Mouse (Mus musculus): ENCODE measurements around the gene Pecam1. TPM values are rescaled to one million over a fixed set of nuclear protein-coding genes. Genes with fewer than 3 reads are reported as not detected.
A peak's percentile ranks its signal among the peaks of the same experiment; 100 is the strongest.

The Pecam1 gene
- polyA plus RNA-seq (2014; fragmentation: Nextera tagmentation; extraction: Ambion mirVana), result 24.8 and 26.0 TPM in 2 replicates

DNA sequence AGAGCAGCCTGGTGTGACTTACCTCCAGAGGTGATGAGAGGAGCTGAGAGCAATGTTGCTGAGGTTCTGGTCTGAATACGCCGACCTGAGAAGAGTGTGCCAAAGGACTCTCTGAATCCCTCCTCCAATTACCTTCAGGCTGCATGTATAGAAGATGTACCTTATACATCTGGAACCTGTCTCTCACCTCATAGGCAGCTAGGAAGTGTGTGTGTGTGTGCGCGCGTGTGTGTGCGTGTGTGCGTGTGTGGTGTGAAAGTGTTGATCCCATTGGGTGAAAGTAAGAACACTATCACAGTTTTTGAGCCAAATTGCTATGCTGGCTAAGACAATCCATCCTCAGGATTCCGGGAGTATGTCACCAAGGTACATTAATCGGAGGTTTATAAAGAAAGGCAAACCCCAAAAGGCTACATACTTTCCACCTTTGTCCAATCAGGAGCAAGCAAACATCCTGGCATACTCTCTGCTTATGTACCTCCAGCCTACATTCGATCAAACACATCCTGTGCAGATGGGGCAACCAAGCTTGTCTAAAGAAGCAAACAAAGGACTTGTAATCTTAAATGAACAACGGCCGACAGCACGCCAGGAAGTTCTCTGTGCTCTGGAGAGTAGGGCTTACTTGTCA is at the start of gene Pecam1:
TSS of gene Pecam1 (minus strand) at position 508 of the 631 bp plus-strand sequence.
- Histone ChIP-seq H3K9ac (ENCODE audit: low read length) (no peak within 1 kb of the TSS), H3K4me2 (ENCODE audit: low read depth, severe bottlenecking) (no peak within 1 kb of the TSS), H3K36me3 (ENCODE audit: control insufficient read depth, insufficient read depth, low read length) (no peaks in the 10 kb centered on the region), H3K4me1 (ENCODE audit: control insufficient read depth, insufficient read depth, low read length) (no peaks in the 10 kb centered on the region), H3K27ac (replicated peaks; ENCODE audit: low read depth, low read length) (no peak within 1 kb of the TSS), H3K27me3 (ENCODE audit: control insufficient read depth, insufficient read depth, low read length) (no peaks in the 10 kb centered on the region), H3K9me3 (ENCODE audit: control insufficient read depth, low read length) (no peaks in the 10 kb centered on the region), H3K4me3 (ENCODE audit: low read depth, low read length) (no peak within 1 kb of the TSS)
- DNase-seq (ENCODE audit: low spot score), result no peak
- ATAC-seq (ENCODE audit: insufficient number of reproducible peaks, low FRiP score, low TSS enrichment, low read depth), result no peak
- WGBS, result 91% methylated on average over 13 of the region's 13 CpGs

DNA sequence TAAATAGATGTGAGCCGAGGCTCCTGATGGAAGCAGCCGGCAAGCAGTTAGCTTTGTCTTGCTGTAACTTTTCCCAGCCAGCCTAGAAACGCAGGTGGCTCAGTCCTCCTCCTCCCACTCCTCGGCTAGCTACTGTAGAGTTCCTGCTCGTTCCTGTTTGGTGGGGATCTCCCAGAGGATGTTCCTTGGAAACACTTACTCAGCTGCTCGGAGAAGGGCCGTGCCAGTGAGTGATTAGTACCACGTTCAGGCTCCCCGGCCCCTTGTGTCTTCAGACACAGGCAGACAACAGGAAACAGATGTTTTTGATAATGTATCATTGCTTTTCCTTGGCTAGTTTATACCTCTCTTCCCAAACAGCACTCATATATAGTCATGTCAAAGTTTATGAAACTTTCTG is 45.3 kb upstream of the Pecam1 start:
- Histone ChIP-seq H3K27me3 (ENCODE audit: control insufficient read depth, insufficient read depth, low read length) (no peaks in the 10 kb centered on the region), H3K9ac (ENCODE audit: low read length) (no peak overlapping the region), H3K4me2 (ENCODE audit: low read depth, severe bottlenecking) (no peak overlapping the region), H3K36me3 (ENCODE audit: control insufficient read depth, insufficient read depth, low read length) (peaks cover 16% of the 10 kb centered on the region), H3K9me3 (ENCODE audit: control insufficient read depth, low read length) (peaks cover 3% of the 10 kb centered on the region; the same call in 1 of the 2 replicates), H3K27ac (replicated peaks; ENCODE audit: low read depth, low read length) (no peak overlapping the region), H3K4me3 (ENCODE audit: low read depth, low read length) (no peak overlapping the region), H3K4me1 (ENCODE audit: control insufficient read depth, insufficient read depth, low read length) (no peaks in the 10 kb centered on the region)
- ATAC-seq (ENCODE audit: insufficient number of reproducible peaks, low FRiP score, low TSS enrichment, low read depth) (no peak), DNase-seq (ENCODE audit: low spot score) (no peak)
- WGBS, result 28% methylated on average over 9 of the region's 9 CpGs

DNA sequence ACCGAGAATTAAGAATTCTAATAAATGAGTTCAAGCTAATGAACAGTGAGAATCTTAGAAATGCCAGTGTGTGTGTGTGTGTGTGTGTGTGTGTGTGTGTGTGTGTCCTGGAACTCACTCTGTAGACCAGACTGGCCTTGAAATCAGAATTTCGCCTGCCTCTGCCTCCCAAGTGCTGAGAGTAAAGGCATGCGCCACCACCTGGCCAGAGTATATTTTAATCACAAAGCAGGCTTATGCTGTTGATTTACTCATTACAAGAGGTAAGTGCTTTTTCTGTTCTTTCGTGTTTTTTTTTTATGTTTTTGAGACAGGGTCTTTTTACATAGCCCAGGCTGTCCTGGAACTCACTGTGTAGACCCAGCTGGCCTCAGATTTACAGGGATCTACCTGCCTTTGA is 43.4 kb upstream of the Pecam1 start:
- no peak overlapping the region for H3K27ac ChIP-seq (replicated peaks; ENCODE audit: low read depth, low read length)
- peaks cover 3% of the 10 kb centered on the region; the same call in 1 of the 2 replicates for H3K9me3 ChIP-seq (ENCODE audit: control insufficient read depth, low read length)
- H3K9ac ChIP-seq (ENCODE audit: low read length), result no peak overlapping the region
- peaks cover 8% of the 10 kb centered on the region for H3K36me3 ChIP-seq (ENCODE audit: control insufficient read depth, insufficient read depth, low read length)
- WGBS, result 80% methylated on average over 4 of the region's 4 CpGs
- DNase-seq (ENCODE audit: low spot score) (no peak), ATAC-seq (ENCODE audit: insufficient number of reproducible peaks, low FRiP score, low TSS enrichment, low read depth) (no peak)
- H3K4me2 ChIP-seq (ENCODE audit: low read depth, severe bottlenecking), result no peak overlapping the region
- H3K4me1 ChIP-seq (ENCODE audit: control insufficient read depth, insufficient read depth, low read length), result no peaks in the 10 kb centered on the region
- no peaks in the 10 kb centered on the region for H3K27me3 ChIP-seq (ENCODE audit: control insufficient read depth, insufficient read depth, low read length)
- no peak overlapping the region for H3K4me3 ChIP-seq (ENCODE audit: low read depth, low read length)

DNA sequence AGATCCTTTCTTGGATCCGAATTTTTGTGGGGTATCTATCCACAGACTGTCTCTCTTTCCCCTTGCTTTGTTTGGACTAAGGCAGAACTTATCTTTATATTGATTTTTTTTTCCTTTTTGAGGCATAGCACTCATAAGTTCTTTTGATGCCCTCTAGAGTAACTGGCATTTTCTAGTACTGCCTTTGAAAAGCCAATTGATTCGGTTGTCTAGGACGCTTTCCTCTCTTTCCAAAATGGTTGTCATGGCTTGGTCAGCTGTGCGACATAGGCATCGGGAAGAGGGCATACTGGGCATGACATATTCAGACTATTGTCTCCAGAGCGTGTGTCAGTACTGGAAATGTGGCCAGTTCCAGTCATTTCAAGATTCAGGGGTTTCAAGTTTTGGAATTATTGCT is 39.2 kb upstream of the Pecam1 start:
- no peaks in the 10 kb centered on the region for H3K36me3 ChIP-seq (ENCODE audit: control insufficient read depth, insufficient read depth, low read length)
- no peaks in the 10 kb centered on the region for H3K27me3 ChIP-seq (ENCODE audit: control insufficient read depth, insufficient read depth, low read length)
- H3K27ac ChIP-seq (replicated peaks; ENCODE audit: low read depth, low read length), result peak overlapping the region; percentile 94
- 2% methylated on average over 6 of the region's 6 CpGs for WGBS
- ATAC-seq (ENCODE audit: insufficient number of reproducible peaks, low FRiP score, low TSS enrichment, low read depth), result peak; percentile 1; the same call in 1 of the 2 replicates
- peak overlapping the region; percentile 80 for H3K9ac ChIP-seq (ENCODE audit: low read length)
- peak overlapping the region; percentile 92 for H3K4me3 ChIP-seq (ENCODE audit: low read depth, low read length)
- H3K9me3 ChIP-seq (ENCODE audit: control insufficient read depth, low read length), result no peaks in the 10 kb centered on the region
- peak overlapping the region; percentile 71 for H3K4me2 ChIP-seq (ENCODE audit: low read depth, severe bottlenecking)
- no peak for DNase-seq (ENCODE audit: low spot score)
- no peaks in the 10 kb centered on the region for H3K4me1 ChIP-seq (ENCODE audit: control insufficient read depth, insufficient read depth, low read length)

DNA sequence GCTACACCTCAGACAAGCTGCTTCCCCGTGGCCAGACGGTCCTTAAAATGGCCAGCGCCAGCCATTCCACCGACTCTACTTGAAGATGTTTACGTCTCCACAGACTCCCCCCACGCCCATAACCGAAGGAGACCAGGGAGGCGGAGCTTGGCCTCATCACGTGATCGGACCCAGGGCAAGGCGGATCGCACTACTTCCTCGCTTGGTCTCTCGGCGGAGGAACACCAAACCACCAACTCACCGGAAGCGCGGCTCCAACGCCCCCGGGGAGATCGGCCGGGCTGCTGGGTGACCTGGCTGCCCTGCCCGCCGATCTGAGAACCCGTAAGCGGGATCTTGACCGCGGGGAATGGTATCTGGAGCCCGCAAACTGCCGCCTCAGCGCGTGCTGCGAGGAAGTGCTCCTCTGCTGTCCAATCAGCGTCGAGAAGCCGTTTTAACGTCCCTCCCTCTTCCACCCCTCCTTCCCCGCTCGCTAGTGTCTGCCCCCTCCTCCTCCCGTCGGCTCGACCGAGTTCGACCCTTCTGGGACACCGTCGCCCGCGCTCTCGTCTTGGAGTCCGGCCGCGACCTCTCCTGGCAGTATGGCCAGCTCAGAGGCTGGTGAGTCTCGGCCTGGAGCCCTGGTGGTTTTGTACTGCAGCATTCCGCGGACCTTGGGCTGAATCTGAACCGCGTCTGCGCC is 38.5 kb upstream of the Pecam1 start, which contains the start of the genes Ddx5 and Cep95:
TSS of gene Ddx5 (minus strand) at position 411 of the 685 bp plus-strand sequence.
TSS of gene Cep95 (plus strand) at position 478 of the 685 bp plus-strand sequence.
- ATAC-seq (ENCODE audit: insufficient number of reproducible peaks, low FRiP score, low TSS enrichment, low read depth), result peak; percentile 93
- WGBS, result under 1% methylated on average over 58 of the region's 58 CpGs
- Histone ChIP-seq H3K27ac (replicated peaks; ENCODE audit: low read depth, low read length) (peak within 1 kb of the TSS; percentile 94), H3K9ac (ENCODE audit: low read length) (peak within 1 kb of the TSS; percentile 100), H3K27me3 (ENCODE audit: control insufficient read depth, insufficient read depth, low read length) (no peaks in the 10 kb centered on the region), H3K9me3 (ENCODE audit: control insufficient read depth, low read length) (no peaks in the 10 kb centered on the region), H3K4me3 (ENCODE audit: low read depth, low read length) (peak within 1 kb of the TSS; percentile 92), H3K4me2 (ENCODE audit: low read depth, severe bottlenecking) (peak within 1 kb of the TSS; percentile 71), H3K36me3 (ENCODE audit: control insufficient read depth, insufficient read depth, low read length) (peaks cover 3% of the 10 kb centered on the region), H3K4me1 (ENCODE audit: control insufficient read depth, insufficient read depth, low read length) (no peaks in the 10 kb centered on the region)
- DNase-seq (ENCODE audit: low spot score), result peak; percentile 98

DNA sequence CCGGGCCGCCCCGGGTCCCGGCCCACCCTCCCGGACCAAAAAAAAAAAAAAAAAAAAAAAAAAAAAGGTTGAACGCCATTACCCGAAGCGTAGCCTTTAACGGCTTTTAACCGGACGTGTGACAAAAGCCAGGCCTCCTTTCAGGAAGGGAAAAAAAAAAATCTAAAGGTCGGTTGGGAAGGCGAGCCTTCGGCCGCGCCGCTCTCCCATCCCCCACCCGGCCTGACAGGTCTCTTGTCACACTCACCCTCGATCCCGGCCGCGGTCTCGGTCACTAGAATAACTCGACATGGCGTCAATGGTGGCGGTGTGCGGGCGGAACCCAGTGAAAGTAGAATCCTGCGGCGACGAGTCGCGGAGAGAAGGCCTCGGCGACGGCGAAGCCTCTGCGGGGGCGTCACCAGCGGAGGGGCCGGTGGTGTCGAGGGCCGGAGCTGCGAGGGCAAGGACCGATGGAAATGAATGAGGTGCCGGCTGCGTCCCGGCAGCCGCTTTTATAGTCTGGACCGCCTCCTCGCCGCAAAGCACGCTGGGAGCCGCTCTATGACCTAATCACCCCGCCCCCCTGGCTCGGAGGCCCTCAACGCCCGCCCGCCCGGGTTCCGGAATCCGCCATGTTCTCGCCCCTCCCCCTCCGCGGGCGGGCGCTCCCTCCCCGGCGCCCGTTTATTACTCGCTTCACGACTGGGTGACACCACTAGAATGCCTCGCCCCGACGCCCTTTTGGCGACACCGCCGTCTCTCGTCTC is 37.8 kb upstream of the Pecam1 start:
- DNase-seq (ENCODE audit: low spot score) (peak; percentile 100), ATAC-seq (ENCODE audit: insufficient number of reproducible peaks, low FRiP score, low TSS enrichment, low read depth) (peak; percentile 81)
- peak overlapping the region; percentile 94 for H3K27ac ChIP-seq (replicated peaks; ENCODE audit: low read depth, low read length)
- H3K36me3 ChIP-seq (ENCODE audit: control insufficient read depth, insufficient read depth, low read length), result peaks cover 10% of the 10 kb centered on the region
- peak overlapping the region; percentile 100 for H3K9ac ChIP-seq (ENCODE audit: low read length)
- no peaks in the 10 kb centered on the region for H3K4me1 ChIP-seq (ENCODE audit: control insufficient read depth, insufficient read depth, low read length)
- peak overlapping the region; percentile 29; the same call in 1 of the 2 replicates for H3K4me2 ChIP-seq (ENCODE audit: low read depth, severe bottlenecking)
- H3K9me3 ChIP-seq (ENCODE audit: control insufficient read depth, low read length), result no peaks in the 10 kb centered on the region
- H3K4me3 ChIP-seq (ENCODE audit: low read depth, low read length), result peak overlapping the region; percentile 92
- H3K27me3 ChIP-seq (ENCODE audit: control insufficient read depth, insufficient read depth, low read length), result no peaks in the 10 kb centered on the region
- under 1% methylated on average over 76 of the region's 79 CpGs for WGBS

DNA sequence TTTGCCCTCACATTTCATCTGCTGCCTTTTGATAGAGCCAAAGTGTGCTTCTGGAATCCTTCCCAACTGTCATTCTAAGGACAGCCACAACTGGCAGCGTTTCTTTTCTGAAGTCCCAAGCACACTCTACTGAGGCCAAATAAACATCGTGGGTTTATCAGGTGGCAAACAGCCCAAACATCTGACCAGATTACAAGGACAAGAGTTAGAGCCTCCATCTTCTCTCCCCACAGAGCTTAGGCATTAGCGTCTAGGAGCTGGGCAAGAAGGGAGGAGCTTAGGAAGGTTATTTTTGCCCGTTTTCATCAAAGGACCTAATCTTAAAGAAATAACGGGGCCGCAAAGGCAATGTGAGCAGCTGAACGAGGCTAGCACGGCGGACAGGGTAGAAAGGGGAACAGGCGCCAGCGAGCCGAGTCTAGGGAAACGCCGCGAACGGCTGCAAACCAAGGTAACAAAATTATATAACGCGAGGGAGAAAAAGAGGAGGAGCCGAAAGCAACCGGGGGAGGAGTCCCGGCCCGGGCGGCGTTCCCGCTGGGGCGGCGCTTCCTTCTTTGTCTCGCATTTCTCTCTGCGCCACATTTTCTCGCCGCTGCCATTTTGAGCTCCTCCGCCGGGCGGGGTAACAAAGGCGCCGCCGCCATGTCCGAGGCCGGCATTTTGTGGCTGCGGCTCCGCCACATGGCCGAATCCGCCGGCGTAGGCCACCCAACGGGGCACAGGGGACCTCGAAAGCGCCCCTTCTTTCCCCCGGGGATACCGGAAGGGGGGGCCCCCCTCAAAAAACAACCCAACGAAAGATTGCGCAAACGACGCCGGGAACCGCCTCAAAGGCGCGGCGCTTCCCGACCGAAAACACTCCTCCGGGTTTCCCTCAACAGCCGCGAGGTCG is 37.0 kb upstream of the Pecam1 start:
- under 1% methylated on average over 64 of the region's 65 CpGs for WGBS
- peaks cover 18% of the 10 kb centered on the region for H3K36me3 ChIP-seq (ENCODE audit: control insufficient read depth, insufficient read depth, low read length)

More for the DNA sequence above, 37.0 kb upstream of the Pecam1 start:
- H3K4me3 ChIP-seq (ENCODE audit: low read depth, low read length), result peak overlapping the region; percentile 92
- ATAC-seq (ENCODE audit: insufficient number of reproducible peaks, low FRiP score, low TSS enrichment, low read depth) (peak; percentile 31; the same call in 1 of the 2 replicates), DNase-seq (ENCODE audit: low spot score) (peak; percentile 90)
- H3K27me3 ChIP-seq (ENCODE audit: control insufficient read depth, insufficient read depth, low read length), result no peaks in the 10 kb centered on the region
- H3K9me3 ChIP-seq (ENCODE audit: control insufficient read depth, low read length), result no peaks in the 10 kb centered on the region
- peak overlapping the region; percentile 48 for H3K4me2 ChIP-seq (ENCODE audit: low read depth, severe bottlenecking)
- no peaks in the 10 kb centered on the region for H3K4me1 ChIP-seq (ENCODE audit: control insufficient read depth, insufficient read depth, low read length)
- peak overlapping the region; percentile 93 for H3K27ac ChIP-seq (replicated peaks; ENCODE audit: low read depth, low read length)
- H3K9ac ChIP-seq (ENCODE audit: low read length), result peak overlapping the region; percentile 100
